Mouse (Mus musculus) hindbrain, postnatal 0 days (tissue): Measurements from ENCODE around the gene Hemgn. TPM values are rescaled to one million over a fixed set of nuclear protein-coding genes. Genes with fewer than 3 reads are reported as not detected.
A peak's percentile ranks its signal among the peaks of the same experiment; 100 is the strongest.

Experiments used
- ATAC-seq: fragments of 200-750 bp; cut with Nextera tagmentation; 2 replicates; pipeline ENCODE4 v1.8.0; 2017; ENCODE audit warnings: mild to moderate bottlenecking, moderate TSS enrichment, moderate library complexity
- DNase-seq: peaks from one replicate; pipeline ENCODE4 v3.0.0-alpha.2; 2015; ENCODE audit warnings: low spot score
- H3K27ac ChIP-seq: fragments of 300-500 bp; sonication (generic); 2 replicates; pipeline ENCODE4 v1.5.1; 2014; ENCODE audit warnings: mild to moderate bottlenecking
- H3K27me3 ChIP-seq: fragments of 300-500 bp; sonication (generic); 2 replicates; pipeline ENCODE4 v1.6.1; 2014; ENCODE audit warnings: low read length, mixed read lengths; ENCODE audit not compliant: insufficient read depth
- H3K36me3 ChIP-seq: fragments of 300-500 bp; sonication (generic); 2 replicates; pipeline ENCODE4 v1.6.1; 2014; ENCODE audit warnings: low read length, mixed read lengths; ENCODE audit not compliant: insufficient read depth
- H3K4me1 ChIP-seq: fragments of 300-500 bp; sonication (generic); 2 replicates; pipeline ENCODE4 v1.6.1; 2014; ENCODE audit warnings: antibody characterized with exemption, low read length, mixed read lengths; ENCODE audit not compliant: insufficient read depth
- H3K4me2 ChIP-seq: fragments of 300-500 bp; sonication (generic); 2 replicates; pipeline ENCODE4 v1.6.1; 2014; ENCODE audit warnings: low read depth, mild to moderate bottlenecking, low read length, moderate library complexity, mixed read lengths
- H3K4me3 ChIP-seq: fragments of 300-500 bp; sonication (generic); 2 replicates; pipeline ENCODE4 v1.5.1; 2014; ENCODE audit warnings: low read length
- H3K9ac ChIP-seq: fragments of 300-500 bp; sonication (generic); replicated peaks from 2 replicates; pipeline ENCODE4 v1.6.1; 2014; ENCODE audit warnings: mild to moderate bottlenecking, low read length, moderate library complexity, mixed read lengths
- H3K9me3 ChIP-seq: fragments of 300-500 bp; sonication (generic); 2 replicates; pipeline ENCODE4 v1.6.1; 2016; ENCODE audit warnings: low read length, mixed read lengths
- CTCF ChIP-seq: IDR thresholded peaks from 2 replicates; pipeline ENCODE4 v1.5.1; 2016; ENCODE audit warnings: antibody characterized with exemption, control low read depth, low read depth
- WGBS: fragments of 180-500 bp; shearing (Covaris S2); extraction: QIAGEN DNeasy Blood & Tissue Kit; methylation state at CpG from one replicate; pipeline ENCODE4 v1.1.7; 2014; 5-methylcytosine and 5-hydroxymethylcytosine counted together
- polyA plus RNA-seq: library from polyadenylated mRNA; unstranded; fragments of >200 nt; fragmentation: Nextera tagmentation; extraction: Ambion mirVana; gene quantifications from 2 replicates; pipeline ENCODE4 v1.2.1, GENCODE M21; 2015
- total RNA-seq: library from RNA; depleted of rRNA; stranded (reverse); fragments of >200 nt; gene quantifications from 2 replicates; pipeline ENCODE4 v1.2.3, GENCODE M21; 2014

Hemgn gene
- total and polyA plus RNA-seq, 2 experiments from 2014 or later: not detected

DNA sequence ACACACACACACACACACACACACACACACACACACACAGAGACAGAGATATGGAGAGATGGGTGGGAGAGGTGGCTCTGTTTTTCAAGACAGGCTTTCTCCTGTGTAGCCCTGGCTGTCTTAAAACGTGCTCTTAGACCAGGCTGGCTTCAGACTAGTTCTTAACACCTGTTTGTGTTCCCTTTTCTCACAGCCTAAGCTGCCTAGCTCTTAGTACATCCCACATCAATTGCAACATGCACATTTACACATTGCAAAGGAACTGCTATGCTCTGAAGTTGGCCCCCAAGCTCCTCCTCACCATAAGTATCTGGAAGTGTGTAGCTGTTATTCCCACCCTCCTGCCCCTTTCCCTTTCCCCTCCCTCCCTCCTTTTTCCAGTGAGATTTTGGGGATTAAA is 34.2 kb upstream of the Hemgn start:
- no peaks in the 10 kb centered on the region for H3K9me3 ChIP-seq
- 52% methylated on average over 1 of the region's 1 CpGs for WGBS
- no peak for TF ChIP-seq CTCF
- H3K4me1 ChIP-seq: 0 out of 2 replicates have a peak, but pooled peaks cover 4% of the 10 kb centered on the region
- H3K4me3 ChIP-seq: no peak overlapping the region
- ATAC-seq (no peak), DNase-seq (no peak)
- H3K9ac ChIP-seq: no peak overlapping the region
- no peak overlapping the region for H3K27ac ChIP-seq
- H3K4me2 ChIP-seq: no peak overlapping the region
- H3K36me3 ChIP-seq: no peaks in the 10 kb centered on the region
- no peaks in the 10 kb centered on the region for H3K27me3 ChIP-seq

DNA sequence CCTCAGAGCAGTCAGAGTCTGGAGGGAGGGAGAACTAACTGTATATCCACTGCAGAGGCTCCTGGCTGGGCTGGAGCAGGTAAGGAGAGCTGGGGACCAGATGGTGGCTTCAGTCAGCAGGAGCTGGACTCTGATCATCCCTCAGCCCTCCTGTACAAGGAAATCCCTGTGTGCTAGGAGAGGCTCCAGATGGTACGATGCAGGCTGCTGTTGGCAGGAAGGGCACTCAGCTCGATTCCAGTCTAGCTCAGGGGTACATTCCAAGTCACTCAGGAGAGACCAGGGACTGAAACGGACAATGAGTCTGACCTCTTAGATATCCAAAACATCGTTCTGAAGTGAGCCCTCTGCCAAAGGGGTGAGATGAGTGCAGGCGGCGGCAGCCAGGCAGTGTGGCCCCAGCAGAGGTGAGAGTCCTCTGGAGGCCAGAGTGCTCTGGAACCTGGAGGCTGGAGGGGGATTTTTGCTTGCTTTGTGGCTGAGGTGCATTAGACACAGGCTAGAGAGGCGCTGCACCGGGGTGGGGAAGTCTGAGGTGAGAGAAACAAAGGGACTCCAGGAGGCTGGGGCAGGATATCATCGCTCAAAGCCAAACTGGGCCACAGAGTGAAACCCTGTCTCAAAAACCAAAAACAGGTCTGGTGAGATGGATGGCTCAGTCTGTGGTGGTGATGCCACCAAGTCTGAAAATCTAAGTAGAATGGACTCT is 32.1 kb upstream of the Hemgn start:
- H3K4me2 ChIP-seq: no peak overlapping the region
- no peak overlapping the region for H3K4me3 ChIP-seq
- DNase-seq (no peak), ATAC-seq (0 out of 2 replicates have a peak, but pooled peaks have one; percentile 28)
- 39% methylated on average over 9 of the region's 9 CpGs for WGBS
- no peak overlapping the region for H3K9ac ChIP-seq
- H3K27me3 ChIP-seq: no peaks in the 10 kb centered on the region
- H3K27ac ChIP-seq: no peak overlapping the region
- 0 out of 2 replicates have a peak, but pooled peaks cover 2% of the 10 kb centered on the region for H3K4me1 ChIP-seq
- no peaks in the 10 kb centered on the region for H3K36me3 ChIP-seq
- TF ChIP-seq CTCF: no peak
- H3K9me3 ChIP-seq: no peaks in the 10 kb centered on the region

DNA sequence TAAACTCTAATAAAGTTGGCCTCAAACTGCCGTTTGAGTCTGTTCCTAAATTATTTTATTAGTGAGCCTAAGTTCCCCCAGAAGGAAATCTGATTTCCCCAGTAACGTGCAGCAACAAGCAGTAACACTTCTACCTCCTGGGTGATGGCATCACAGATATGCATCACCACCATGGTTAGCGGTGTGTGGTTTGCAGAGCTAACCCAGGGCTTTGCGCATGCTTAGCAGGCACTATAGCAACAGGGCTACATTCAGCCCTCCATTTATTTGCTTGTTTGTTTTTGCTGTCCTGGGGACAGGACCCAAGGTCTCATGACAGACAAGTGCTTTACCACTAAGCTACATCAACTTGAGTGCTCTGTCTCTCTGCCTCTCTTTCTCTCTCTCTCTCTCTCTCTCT is 29.2 kb upstream of the Hemgn start:
- no peak overlapping the region for H3K27ac ChIP-seq
- no peak for TF ChIP-seq CTCF
- no peak overlapping the region for H3K4me2 ChIP-seq
- ATAC-seq (no peak), DNase-seq (no peak)
- H3K27me3 ChIP-seq: no peaks in the 10 kb centered on the region
- WGBS: 56% methylated on average over 4 of the region's 4 CpGs
- H3K4me3 ChIP-seq: no peak overlapping the region
- no peaks in the 10 kb centered on the region for H3K36me3 ChIP-seq
- no peaks in the 10 kb centered on the region for H3K9me3 ChIP-seq
- H3K9ac ChIP-seq: no peak overlapping the region
- no peaks in the 10 kb centered on the region for H3K4me1 ChIP-seq

DNA sequence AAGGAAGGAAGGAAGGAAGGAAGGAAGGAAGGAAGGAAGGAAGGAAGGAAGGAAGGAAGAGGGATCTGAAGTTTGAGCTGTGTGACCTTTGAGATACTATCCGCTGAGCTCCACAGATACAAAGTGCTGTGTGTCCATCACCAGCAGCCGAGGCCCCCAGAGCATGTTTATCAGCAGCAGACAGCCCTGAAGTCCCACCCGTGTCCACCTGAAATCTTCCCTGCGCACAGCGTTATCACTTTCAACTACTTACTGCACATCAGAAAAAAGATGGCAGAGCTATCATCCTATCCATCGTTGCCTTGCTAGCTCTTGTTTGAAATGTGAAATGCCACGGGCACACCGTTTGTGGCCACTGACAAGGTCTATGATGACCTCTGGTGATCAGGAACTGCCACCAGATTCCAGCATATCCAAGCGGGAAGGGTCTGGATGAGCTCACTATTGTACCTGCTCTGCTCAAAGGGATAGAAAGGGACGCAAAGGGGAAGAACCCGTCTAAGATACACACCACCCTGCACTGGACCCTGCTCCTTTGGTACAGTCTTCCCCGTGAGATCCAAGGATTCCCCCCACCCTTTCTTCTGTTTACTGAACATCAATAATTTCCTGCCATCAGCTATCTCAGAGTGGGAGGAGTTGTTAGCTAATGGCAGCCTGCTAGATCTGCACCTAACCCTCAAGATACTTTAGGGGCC is 19.2 kb upstream of the Hemgn start:
- ATAC-seq: no peak
- Histone ChIP-seq H3K36me3 (no peaks in the 10 kb centered on the region), H3K4me1 (no peaks in the 10 kb centered on the region), H3K27me3 (no peaks in the 10 kb centered on the region), H3K9me3 (no peaks in the 10 kb centered on the region), H3K4me2 (no peak overlapping the region), H3K27ac (no peak overlapping the region), H3K9ac (no peak overlapping the region), H3K4me3 (no peak overlapping the region)
- no peak for TF ChIP-seq CTCF
- WGBS: 89% methylated on average over 12 of the region's 12 CpGs
- DNase-seq: no peak

DNA sequence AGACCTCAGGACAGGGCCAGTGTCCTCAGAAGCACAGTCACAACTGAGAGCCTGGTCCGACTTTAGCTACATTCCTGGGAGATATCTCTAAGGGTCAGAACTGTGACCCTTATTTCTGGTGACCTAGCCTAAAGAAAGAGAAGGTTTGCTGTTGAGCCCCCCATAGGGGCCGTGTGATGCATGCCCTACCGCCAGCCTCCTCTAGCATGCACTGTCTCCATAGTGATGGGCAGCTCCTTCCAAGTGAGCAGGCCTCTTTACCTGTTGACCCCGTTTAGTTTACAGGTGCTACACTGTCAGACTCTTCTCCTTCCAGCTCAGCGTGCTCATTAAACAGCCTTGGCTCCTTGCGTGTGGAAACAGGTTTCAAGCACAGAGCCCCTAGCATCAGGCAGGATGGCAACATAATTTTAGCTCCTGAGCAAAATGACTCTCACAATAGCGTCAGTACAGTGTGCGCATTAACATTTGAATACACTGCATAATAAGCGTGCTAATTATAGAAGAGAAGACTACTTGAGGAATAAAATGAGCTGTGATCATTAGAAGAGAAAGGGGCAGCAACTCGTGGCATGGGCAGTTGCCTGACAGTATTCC is 15.7 kb upstream of the Hemgn start:
- ATAC-seq (no peak), DNase-seq (peak; percentile 20)
- no peak overlapping the region for H3K9ac ChIP-seq
- no peaks in the 10 kb centered on the region for H3K27me3 ChIP-seq
- WGBS: 20% methylated on average over 10 of the region's 10 CpGs
- no peaks in the 10 kb centered on the region for H3K4me1 ChIP-seq
- H3K36me3 ChIP-seq: no peaks in the 10 kb centered on the region
- H3K4me3 ChIP-seq: no peak overlapping the region
- peak; percentile 23; the same call in 1 of the 2 replicates for TF ChIP-seq CTCF
- no peak overlapping the region for H3K4me2 ChIP-seq
- H3K9me3 ChIP-seq: no peaks in the 10 kb centered on the region
- no peak overlapping the region for H3K27ac ChIP-seq

DNA sequence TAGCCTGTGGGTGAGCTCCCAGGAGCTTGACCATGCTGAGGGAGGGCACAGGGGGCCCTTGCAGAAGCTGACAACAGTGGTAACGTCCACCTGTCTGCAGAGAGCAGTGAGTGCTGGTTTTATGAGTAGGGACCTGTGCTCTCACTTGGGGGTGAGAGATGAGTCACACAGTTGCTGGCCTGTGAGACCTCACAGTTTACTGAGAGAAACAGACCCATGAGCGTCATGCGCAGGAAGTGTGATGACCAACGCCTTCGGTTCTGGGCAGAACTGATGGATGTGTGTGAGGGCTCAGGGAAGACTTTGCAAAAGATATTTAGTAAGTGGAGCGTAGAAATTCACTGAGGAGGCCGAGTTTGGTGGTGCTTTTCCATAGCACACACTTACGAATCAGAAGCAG is 9.3 kb upstream of the Hemgn start:
- H3K27me3 ChIP-seq: no peaks in the 10 kb centered on the region
- H3K4me3 ChIP-seq: no peak overlapping the region
- no peak overlapping the region for H3K27ac ChIP-seq
- H3K36me3 ChIP-seq: no peaks in the 10 kb centered on the region
- H3K4me2 ChIP-seq: no peak overlapping the region
- no peaks in the 10 kb centered on the region for H3K4me1 ChIP-seq
- TF ChIP-seq CTCF: no peak
- no peak overlapping the region for H3K9ac ChIP-seq
- H3K9me3 ChIP-seq: no peaks in the 10 kb centered on the region
- DNase-seq (no peak), ATAC-seq (no peak)
- 85% methylated on average over 8 of the region's 8 CpGs for WGBS
